Mouse (Mus musculus): ENCODE data around the gene Mtcl1.
"Not testable (repeated sequence)": the region's sequence is repeated elsewhere in the genome, so short reads cannot be mapped to it uniquely, and the experiment has no call there.

The Mtcl1 gene

GRCm38 (mm10) chr17:66448421-66449405, 837 bp downstream of the Mtcl1 start:
- peak in 1 of 2 experiments; percentile 34 for DNase-seq (ENCODE audit: low spot score in 2 of 2)

- DNase-seq (ENCODE audit: low spot score in 2 of 2), result no peak
Observed at GRCm38 (mm10) chr17:66447978-66448377, 1.6 kb downstream of the Mtcl1 start.

- peak in 1 of 2 experiments; percentile 44 for DNase-seq (ENCODE audit: low spot score in 2 of 2)
Observed at GRCm38 (mm10) chr17:66447007-66447312, 2.6 kb downstream of the Mtcl1 start.

GRCm38 (mm10) chr17:66446196-66447006, 3.1 kb downstream of the Mtcl1 start:
- DNase-seq (ENCODE audit: low spot score in 2 of 2), result peak in 1 of 2 experiments; percentile 43

GRCm38 (mm10) chr17:66444059-66444700, 5.4 kb downstream of the Mtcl1 start:
- no peak for DNase-seq (ENCODE audit: low spot score in 2 of 2)

- no peak for DNase-seq (ENCODE audit: low spot score in 2 of 2)
Observed at GRCm38 (mm10) chr17:66439888-66440287, 9.7 kb downstream of the Mtcl1 start.

GRCm38 (mm10) chr17:66439051-66439753, 10.3 kb downstream of the Mtcl1 start:
- DNase-seq (ENCODE audit: low spot score in 2 of 2), result no peak

GRCm38 (mm10) chr17:66438137-66438536, 11.4 kb downstream of the Mtcl1 start:
- DNase-seq (ENCODE audit: low spot score in 2 of 2), result no peak

GRCm38 (mm10) chr17:66436811-66437210, 12.7 kb downstream of the Mtcl1 start:
- no peak for DNase-seq (ENCODE audit: low spot score in 2 of 2)

- DNase-seq (ENCODE audit: low spot score in 2 of 2), result no peak
Observed at GRCm38 (mm10) chr17:66435982-66436381, 13.6 kb downstream of the Mtcl1 start.

GRCm38 (mm10) chr17:66435007-66435406, 14.5 kb downstream of the Mtcl1 start:
- no peak for DNase-seq (ENCODE audit: low spot score in 2 of 2)

GRCm38 (mm10) chr17:66434566-66434965, 15.0 kb downstream of the Mtcl1 start:
- no peak for DNase-seq (ENCODE audit: low spot score in 2 of 2)

GRCm38 (mm10) chr17:66424601-66425000, 24.9 kb downstream of the Mtcl1 start:
- DNase-seq (ENCODE audit: low spot score in 2 of 2), result not testable (repeated sequence)

GRCm38 (mm10) chr17:66419421-66419820, 30.1 kb downstream of the Mtcl1 start:
- DNase-seq (ENCODE audit: low spot score in 2 of 2), result no peak

- DNase-seq (ENCODE audit: low spot score in 2 of 2), result no peak
Observed at GRCm38 (mm10) chr17:66417748-66418147, 31.8 kb downstream of the Mtcl1 start.

GRCm38 (mm10) chr17:66417329-66417728, 32.2 kb downstream of the Mtcl1 start:
- no peak for DNase-seq (ENCODE audit: low spot score in 2 of 2)

- peak in 1 of 2 experiments; percentile 59 for DNase-seq (ENCODE audit: low spot score in 2 of 2)
Observed at GRCm38 (mm10) chr17:66416841-66417313, 32.7 kb downstream of the Mtcl1 start.

GRCm38 (mm10) chr17:66416436-66416835, 33.1 kb downstream of the Mtcl1 start:
- DNase-seq (ENCODE audit: low spot score in 2 of 2), result no peak

GRCm38 (mm10) chr17:66414331-66414730, 35.2 kb downstream of the Mtcl1 start:
- no peak for DNase-seq (ENCODE audit: low spot score in 2 of 2)

GRCm38 (mm10) chr17:66412155-66412970, 37.2 kb downstream of the Mtcl1 start:
- DNase-seq (ENCODE audit: low spot score in 2 of 2), result no peak
